Mouse (Mus musculus): ENCODE measurements around the gene Casz1. TPM values are rescaled to one million over a fixed set of nuclear protein-coding genes. Genes with fewer than 3 reads are reported as not detected.
A peak's percentile ranks its signal among the peaks of the same experiment; 100 is the strongest.

Casz1 gene
- polyA plus RNA-seq (2012; rRNA removed): 13.5 and 14.7 TPM in 2 replicates

DNA sequence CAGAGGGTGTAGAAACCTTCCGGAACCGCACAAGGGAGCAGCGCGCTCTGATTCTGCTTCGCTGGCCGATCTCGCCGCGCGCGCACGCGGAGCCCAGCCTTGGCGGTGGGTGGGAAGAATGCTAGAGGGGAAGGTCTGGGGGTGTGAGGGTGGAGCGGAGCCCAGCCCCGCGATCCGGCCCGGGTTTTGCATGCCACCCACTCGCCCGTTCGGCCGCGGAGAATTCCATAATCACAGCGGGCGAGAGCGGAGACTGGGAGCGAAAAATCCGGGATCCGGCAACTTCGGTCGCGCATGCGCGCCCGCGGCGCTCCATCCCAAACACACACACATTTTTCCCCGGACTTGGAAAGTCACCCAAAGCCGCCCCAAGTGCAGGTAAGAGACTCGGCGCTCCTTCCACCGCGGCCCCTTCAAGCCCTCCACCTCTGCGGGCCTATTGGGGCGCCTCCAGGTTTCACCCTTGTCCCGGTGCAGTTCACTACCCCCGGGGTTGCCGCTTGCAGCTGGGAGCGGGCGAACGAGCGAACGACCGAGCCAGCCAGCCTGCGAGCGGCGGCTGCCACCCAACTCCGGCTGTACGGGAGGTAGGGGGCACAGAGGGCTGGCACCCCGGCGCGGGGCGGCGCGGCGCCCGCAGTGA is at the start of gene Casz1:
Gene Casz1 (plus strand): TSS at position 293 of the 643 bp plus-strand sequence.
- H3K27ac ChIP-seq (ENCODE audit: insufficient read depth, low read depth, low read length): peak within 1 kb of the TSS; percentile 47; the same call in 1 of the 2 replicates
- no peaks in the 10 kb centered on the region for H3K36me3 ChIP-seq (ENCODE audit: control insufficient read depth, insufficient read depth, low read length)
- DNase-seq: peak; percentile 93
- H3K27me3 ChIP-seq (replicated peaks; ENCODE audit: control insufficient read depth, insufficient read depth, low read length): peaks cover 4% of the 10 kb centered on the region
- WGBS: under 1% methylated on average over 68 of the region's 68 CpGs
- 0 out of 2 replicates have a peak, but pooled peaks cover 3% of the 10 kb centered on the region for H3K4me1 ChIP-seq (ENCODE audit: control insufficient read depth, insufficient read depth, low read length)
- H3K4me3 ChIP-seq (ENCODE audit: insufficient read depth, low read depth, low read length): peak within 1 kb of the TSS; percentile 56
- TF ChIP-seq CTCF (conservative IDR thresholded peaks at IDR 0.05; ENCODE audit: insufficient read depth, insufficient read length, low read depth, low read length): no peak
- no peak for TF ChIP-seq POLR2A (IDR thresholded peaks at IDR 0.05; ENCODE audit: low read depth, low read length)

- Histone ChIP-seq H3K4me3 (ENCODE audit: insufficient read depth, low read depth, low read length) (no peak overlapping the region), H3K27me3 (replicated peaks; ENCODE audit: control insufficient read depth, insufficient read depth, low read length) (no peaks in the 10 kb centered on the region), H3K4me1 (ENCODE audit: control insufficient read depth, insufficient read depth, low read length) (no peaks in the 10 kb centered on the region), H3K36me3 (ENCODE audit: control insufficient read depth, insufficient read depth, low read length) (no peaks in the 10 kb centered on the region), H3K27ac (ENCODE audit: insufficient read depth, low read depth, low read length) (no peak overlapping the region)
- no peak for TF ChIP-seq CTCF (conservative IDR thresholded peaks at IDR 0.05; ENCODE audit: insufficient read depth, insufficient read length, low read depth, low read length)
- TF ChIP-seq POLR2A (IDR thresholded peaks at IDR 0.05; ENCODE audit: low read depth, low read length): no peak
- WGBS: 55% methylated on average over 4 of the region's 4 CpGs
- DNase-seq: peak; percentile 12
These were observed 45.4 kb upstream of the Casz1 start for GRCm38 (mm10) chr4:148758863-148759262.

GRCm38 (mm10) chr4:148760152-148760551 is 44.1 kb upstream of the Casz1 start:
- TF ChIP-seq CTCF (conservative IDR thresholded peaks at IDR 0.05; ENCODE audit: insufficient read depth, insufficient read length, low read depth, low read length): no peak
- TF ChIP-seq POLR2A (IDR thresholded peaks at IDR 0.05; ENCODE audit: low read depth, low read length): no peak
- H3K36me3 ChIP-seq (ENCODE audit: control insufficient read depth, insufficient read depth, low read length): no peaks in the 10 kb centered on the region
- no peaks in the 10 kb centered on the region for H3K4me1 ChIP-seq (ENCODE audit: control insufficient read depth, insufficient read depth, low read length)
- no peak for DNase-seq
- H3K4me3 ChIP-seq (ENCODE audit: insufficient read depth, low read depth, low read length): no peak overlapping the region
- no peaks in the 10 kb centered on the region for H3K27me3 ChIP-seq (replicated peaks; ENCODE audit: control insufficient read depth, insufficient read depth, low read length)
- no peak overlapping the region for H3K27ac ChIP-seq (ENCODE audit: insufficient read depth, low read depth, low read length)
- WGBS: 86% methylated on average over 7 of the region's 7 CpGs

DNA sequence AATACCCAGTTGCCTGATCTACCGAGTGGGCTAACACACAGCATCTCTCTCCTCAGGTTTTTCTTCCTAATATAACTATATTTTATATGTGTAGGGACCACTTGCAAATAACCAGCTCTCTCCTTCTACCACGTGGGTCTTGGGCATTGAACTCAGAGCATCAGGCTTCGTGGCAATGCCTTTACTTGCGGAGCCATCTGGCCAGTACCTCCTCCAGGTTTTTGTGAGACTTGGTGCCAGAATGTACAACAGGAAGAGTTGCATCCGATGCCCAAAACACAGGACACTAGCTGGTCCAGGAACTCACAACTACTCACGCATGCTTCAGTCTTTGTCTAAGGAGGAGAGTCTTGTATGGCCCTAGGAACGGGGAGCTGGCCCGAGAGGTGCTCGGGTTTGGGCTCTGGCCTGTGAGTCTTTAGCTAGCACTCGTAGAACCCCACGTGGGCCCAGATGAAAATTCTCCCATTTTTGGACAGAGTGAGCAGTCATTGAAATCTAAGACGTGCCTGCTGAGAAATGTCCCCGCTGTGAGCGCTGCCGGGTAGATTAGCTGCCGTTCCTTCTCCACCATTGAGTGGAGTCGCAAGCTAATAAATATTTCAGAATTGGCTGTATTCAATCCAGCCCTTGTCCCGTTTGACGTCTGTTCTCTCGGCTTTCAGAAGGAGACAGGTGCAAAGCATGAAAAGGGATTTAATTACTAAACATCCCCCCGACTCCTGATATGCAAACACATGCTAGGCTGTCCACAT is 38.0 kb upstream of the Casz1 start:
- 71% methylated on average over 21 of the region's 21 CpGs for WGBS
- no peaks in the 10 kb centered on the region for H3K27me3 ChIP-seq (replicated peaks; ENCODE audit: control insufficient read depth, insufficient read depth, low read length)
- H3K4me3 ChIP-seq (ENCODE audit: insufficient read depth, low read depth, low read length): no peak overlapping the region
- no peak for DNase-seq
- no peaks in the 10 kb centered on the region for H3K4me1 ChIP-seq (ENCODE audit: control insufficient read depth, insufficient read depth, low read length)
- TF ChIP-seq CTCF (conservative IDR thresholded peaks at IDR 0.05; ENCODE audit: insufficient read depth, insufficient read length, low read depth, low read length) (no peak), POLR2A (IDR thresholded peaks at IDR 0.05; ENCODE audit: low read depth, low read length) (no peak)
- no peaks in the 10 kb centered on the region for H3K36me3 ChIP-seq (ENCODE audit: control insufficient read depth, insufficient read depth, low read length)
- no peak overlapping the region for H3K27ac ChIP-seq (ENCODE audit: insufficient read depth, low read depth, low read length)

DNA sequence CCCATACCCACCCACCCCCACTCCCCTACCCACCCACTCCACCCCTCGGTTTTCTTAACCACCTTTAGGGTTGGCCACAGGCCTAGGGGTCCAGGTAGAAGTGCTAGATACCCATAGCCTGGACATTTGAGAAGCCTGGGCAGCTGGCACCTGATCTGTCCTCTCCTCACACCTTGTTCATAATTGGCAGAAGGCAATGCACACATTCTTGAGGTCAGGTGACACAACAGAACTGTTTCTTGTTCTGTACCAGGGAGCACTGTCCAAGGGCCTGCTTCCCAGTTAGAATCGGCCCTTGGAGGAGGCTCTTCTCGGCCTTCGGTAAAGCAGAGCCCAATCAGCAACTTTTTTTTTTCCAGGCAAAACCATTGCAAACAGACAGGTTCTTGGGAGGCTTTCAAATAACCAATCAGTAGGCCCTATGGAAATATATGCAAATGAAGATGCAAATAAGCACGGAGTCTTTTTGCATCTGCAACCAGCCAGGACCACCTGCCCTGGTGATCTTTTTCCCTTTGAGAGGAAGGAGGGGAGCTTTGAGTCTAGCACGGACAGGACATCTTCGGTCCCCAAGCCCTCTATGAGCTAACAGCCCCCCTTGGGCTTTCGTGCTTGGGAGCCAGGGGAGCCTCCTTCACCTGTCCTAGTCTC is 36.4 kb upstream of the Casz1 start:
- Histone ChIP-seq H3K27ac (ENCODE audit: insufficient read depth, low read depth, low read length) (no peak overlapping the region), H3K4me3 (ENCODE audit: insufficient read depth, low read depth, low read length) (no peak overlapping the region), H3K36me3 (ENCODE audit: control insufficient read depth, insufficient read depth, low read length) (no peaks in the 10 kb centered on the region), H3K4me1 (ENCODE audit: control insufficient read depth, insufficient read depth, low read length) (no peaks in the 10 kb centered on the region), H3K27me3 (replicated peaks; ENCODE audit: control insufficient read depth, insufficient read depth, low read length) (0 out of 2 replicates have a peak, but pooled peaks cover 1% of the 10 kb centered on the region)
- TF ChIP-seq POLR2A (IDR thresholded peaks at IDR 0.05; ENCODE audit: low read depth, low read length) (no peak), CTCF (conservative IDR thresholded peaks at IDR 0.05; ENCODE audit: insufficient read depth, insufficient read length, low read depth, low read length) (no peak)
- no peak for DNase-seq
- WGBS: 51% methylated on average over 8 of the region's 8 CpGs

GRCm38 (mm10) chr4:148768649-148769048 is 35.6 kb upstream of the Casz1 start:
- DNase-seq: no peak
- TF ChIP-seq POLR2A (IDR thresholded peaks at IDR 0.05; ENCODE audit: low read depth, low read length) (no peak), CTCF (conservative IDR thresholded peaks at IDR 0.05; ENCODE audit: insufficient read depth, insufficient read length, low read depth, low read length) (no peak)
- 0 out of 2 replicates have a peak, but pooled peaks cover 1% of the 10 kb centered on the region for H3K27me3 ChIP-seq (replicated peaks; ENCODE audit: control insufficient read depth, insufficient read depth, low read length)
- H3K27ac ChIP-seq (ENCODE audit: insufficient read depth, low read depth, low read length): no peak overlapping the region
- H3K36me3 ChIP-seq (ENCODE audit: control insufficient read depth, insufficient read depth, low read length): no peaks in the 10 kb centered on the region
- no peaks in the 10 kb centered on the region for H3K4me1 ChIP-seq (ENCODE audit: control insufficient read depth, insufficient read depth, low read length)
- H3K4me3 ChIP-seq (ENCODE audit: insufficient read depth, low read depth, low read length): no peak overlapping the region
- WGBS: 71% methylated on average over 10 of the region's 10 CpGs
